Mouse (Mus musculus): ENCODE data around the gene Plekhm2.

- TF ChIP-seq TAL1 (IDR thresholded peaks at IDR 0.05; ENCODE audit: low read length) (no peak), GATA1 (IDR thresholded peaks at IDR 0.05; ENCODE audit: low read length) (no peak)
Measured at GRCm38 (mm10) chr4:141635991-141636390, 28.7 kb downstream of the Plekhm2 start.

Data from erythroblast, embryonic 14.5 days (primary cell).